Mouse (Mus musculus): Measurements from ENCODE around the gene Ifih1.

Ifih1 gene

DNA sequence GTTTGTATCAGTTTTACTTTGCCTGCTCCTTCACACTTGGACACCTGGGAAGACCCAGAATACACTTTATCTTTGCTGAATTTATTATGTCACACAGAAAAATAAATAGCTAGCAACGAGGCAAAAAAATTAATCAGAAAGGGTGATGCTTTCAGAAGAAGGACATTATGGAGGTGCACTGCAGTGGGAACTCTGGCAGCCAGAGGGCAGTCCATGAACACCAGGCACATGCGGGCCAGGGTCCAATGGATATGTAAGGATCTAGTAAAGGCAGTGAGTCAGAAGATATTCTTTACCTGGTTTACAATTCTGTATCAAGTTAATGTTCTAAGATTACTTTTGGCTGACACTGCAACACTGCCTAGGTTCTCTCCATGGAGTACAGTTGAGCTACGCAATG, 96.4 kb downstream of the Ifih1 start:
- DNase-seq (ENCODE audit: low spot score in 2 of 2): no peak

DNA sequence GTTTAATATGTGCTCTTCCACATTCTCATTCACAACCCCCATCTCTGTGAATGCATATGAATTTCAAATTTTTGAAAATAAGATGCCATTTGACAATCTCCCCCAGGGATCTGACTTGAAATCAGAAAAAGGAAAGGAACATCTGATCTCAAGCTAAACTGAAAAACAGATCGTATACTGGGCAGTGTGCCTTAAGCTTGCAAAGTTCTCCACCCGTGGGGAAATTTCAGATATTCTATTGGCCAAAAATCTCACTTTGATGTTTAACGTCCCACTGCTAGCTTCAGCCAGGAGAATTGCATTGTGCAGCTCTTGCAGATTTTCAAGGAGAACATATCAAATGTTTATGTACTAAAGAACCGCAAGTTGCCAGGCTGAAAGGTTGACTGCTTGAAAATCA, 96.9 kb downstream of the Ifih1 start:
- DNase-seq (ENCODE audit: low spot score in 2 of 2): no peak

DNA sequence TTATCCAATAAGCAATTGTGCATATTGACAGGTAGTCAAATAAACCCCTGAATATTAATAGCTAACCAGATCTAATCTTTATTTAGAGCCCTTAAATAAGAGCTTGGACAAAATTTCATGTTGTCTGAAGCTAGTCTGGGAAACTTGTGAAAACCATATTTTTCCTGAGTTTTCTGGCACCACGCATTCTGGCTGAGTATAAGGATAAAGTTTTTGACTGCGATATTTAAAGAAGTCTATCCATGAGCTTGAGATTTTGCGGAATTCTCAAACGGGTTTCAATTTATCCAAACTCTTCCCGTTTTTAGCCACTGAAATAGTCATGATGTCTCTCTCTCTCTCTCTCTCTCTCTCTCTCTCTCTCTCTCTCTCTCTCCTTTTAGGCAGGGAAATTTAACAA, 98.0 kb downstream of the Ifih1 start:
- no peak for DNase-seq (ENCODE audit: low spot score in 2 of 2)
